Mouse (Mus musculus): ENCODE measurements around the gene Prpf31. TPM values are rescaled to one million over a fixed set of nuclear protein-coding genes. Genes with fewer than 3 reads are reported as not detected.
A peak's percentile ranks its signal among the peaks of the same experiment; 100 is the strongest.

Gene Prpf31
- total RNA-seq, 2 experiments from 2014 or later: 38.3 to 38.9 TPM

DNA sequence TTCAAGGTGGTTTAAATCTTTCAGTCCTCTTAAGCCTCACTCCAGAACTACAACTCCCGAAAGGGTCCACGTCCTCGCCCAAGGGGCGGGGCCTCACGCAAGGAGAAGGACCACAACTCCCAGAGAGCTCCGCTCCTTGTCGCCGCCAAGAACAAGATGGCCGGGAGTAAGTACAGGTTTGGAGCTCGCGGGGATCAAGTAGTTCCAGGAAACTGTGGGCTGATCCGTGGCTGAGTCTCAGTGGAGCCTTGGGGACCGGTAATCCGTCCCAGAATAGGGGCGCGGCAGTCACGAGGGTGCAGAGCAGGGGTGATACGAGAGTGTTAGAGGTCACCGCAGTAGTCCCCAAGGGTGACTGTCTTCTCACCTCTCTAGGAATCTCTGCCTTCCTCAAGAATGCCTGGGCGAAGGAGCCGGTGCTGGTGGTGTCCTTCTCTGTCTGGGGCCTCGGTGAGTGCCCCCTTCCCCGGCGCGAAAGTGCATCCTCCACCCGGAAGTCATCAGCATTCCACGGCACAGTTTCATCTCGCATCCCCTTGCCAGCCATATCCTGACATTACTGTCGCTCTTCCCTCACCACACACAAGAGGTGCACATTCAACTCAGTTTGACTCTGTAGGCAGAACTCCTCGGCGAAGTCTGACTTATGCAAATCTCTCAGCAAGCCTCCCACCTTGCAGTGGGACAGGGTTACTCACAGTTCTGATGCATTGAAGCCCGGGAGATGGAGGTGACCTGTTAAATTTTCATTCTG is 12.4 kb upstream of the Prpf31 start, which contains the start of gene Ndufa3:
Gene Ndufa3 (plus strand): TSS at position 132 of the 754 bp plus-strand sequence.
- peak; percentile 63 to 85 for DNase-seq (ENCODE audit: low spot score in 2 of 2)

DNA sequence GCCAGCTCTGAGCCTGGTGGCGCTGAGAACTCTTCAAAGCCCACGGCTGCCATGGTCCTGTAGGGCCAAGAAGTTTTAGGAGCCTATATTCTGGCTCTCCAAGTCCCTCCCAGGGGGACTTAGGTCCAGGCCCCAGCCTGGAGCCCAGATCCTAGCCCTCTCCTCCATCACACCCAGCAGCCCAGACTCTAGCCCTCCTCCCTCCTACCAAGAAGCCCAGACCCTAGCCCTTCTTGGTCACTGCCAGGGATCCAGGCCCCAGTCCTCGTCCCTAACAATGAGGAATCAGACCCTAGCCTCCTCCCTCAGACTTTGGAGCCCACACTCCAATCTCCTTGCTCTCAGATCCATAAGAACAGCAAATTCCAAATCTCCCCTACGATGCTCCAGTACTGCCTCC is 755 bp upstream of the Prpf31 start:
- DNase-seq (ENCODE audit: low spot score in 2 of 2): no peak

DNA sequence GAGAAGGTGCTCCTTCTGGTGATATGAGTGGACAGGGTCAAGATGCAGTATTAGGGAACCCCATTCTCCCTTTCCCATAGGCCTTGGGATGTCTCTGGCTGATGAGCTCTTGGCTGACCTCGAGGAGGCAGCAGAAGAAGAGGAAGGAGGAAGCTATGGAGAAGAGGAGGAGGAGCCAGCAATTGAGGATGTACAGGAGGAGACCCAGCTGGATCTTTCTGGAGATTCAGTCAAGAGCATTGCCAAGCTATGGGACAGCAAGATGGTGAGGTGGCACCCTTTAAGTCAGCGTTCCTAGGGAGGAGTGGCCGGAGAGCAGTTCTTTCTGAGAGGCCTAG is 662 bp downstream of the Prpf31 start:
- no peak for DNase-seq (ENCODE audit: low spot score in 2 of 2)

DNA sequence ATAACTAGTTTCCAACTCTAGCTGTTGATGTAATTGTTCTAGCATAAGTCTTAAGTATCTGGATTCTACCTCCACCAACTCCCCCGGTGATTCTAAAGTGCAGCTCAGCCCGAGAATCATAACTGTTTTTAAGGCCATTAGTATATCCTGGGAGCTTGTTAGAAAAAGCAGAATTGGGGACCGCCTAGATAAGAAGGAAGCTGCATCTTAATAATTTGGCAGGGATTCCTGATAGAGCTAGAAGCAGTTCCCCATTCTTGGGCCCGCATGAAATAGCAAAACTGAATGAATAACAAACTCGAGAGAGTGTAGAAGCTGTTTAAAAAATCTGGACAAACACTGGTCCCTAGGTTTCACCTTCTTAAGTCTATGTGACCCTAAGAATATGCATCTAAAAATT is 13.6 kb downstream of the Prpf31 start:
- DNase-seq (ENCODE audit: low spot score in 2 of 2): no peak

DNA sequence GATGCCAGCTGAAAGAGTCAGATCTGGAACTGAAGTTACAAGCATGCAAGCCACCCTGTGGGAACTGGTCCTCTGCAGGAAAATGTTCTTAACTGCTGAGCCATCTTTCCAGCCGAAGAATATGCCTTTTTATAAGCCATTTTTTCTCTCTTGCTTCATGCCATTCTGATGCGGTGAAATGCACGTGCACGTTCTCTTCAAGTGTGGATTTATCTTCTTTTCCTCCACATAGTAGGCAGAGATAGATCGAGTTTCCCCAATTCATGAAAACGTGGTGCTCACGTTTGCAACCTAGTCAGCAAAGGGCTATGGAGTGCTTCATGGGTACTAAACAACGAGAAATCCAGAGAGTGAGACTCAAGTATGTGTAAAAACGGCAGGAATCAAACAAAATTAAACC is 14.1 kb downstream of the Prpf31 start:
- DNase-seq (ENCODE audit: low spot score in 2 of 2): no peak

DNA sequence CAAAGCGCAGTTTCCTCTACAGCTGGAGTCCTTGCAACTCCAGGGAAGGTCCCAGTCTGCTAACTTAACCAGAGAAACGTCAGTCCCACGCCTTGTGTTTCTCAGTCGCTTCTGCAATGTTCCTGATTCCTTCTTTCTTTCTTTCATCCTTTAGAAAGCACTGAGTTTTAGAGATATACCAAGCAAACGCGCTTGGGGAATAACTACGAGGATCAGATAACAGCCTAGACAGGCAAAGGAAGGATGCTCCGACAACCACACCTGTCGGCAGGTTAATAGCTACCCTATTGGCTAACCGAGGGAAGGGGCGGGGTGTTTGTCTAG is 14.5 kb downstream of the Prpf31 start:
- DNase-seq (ENCODE audit: low spot score in 2 of 2): no peak

DNA sequence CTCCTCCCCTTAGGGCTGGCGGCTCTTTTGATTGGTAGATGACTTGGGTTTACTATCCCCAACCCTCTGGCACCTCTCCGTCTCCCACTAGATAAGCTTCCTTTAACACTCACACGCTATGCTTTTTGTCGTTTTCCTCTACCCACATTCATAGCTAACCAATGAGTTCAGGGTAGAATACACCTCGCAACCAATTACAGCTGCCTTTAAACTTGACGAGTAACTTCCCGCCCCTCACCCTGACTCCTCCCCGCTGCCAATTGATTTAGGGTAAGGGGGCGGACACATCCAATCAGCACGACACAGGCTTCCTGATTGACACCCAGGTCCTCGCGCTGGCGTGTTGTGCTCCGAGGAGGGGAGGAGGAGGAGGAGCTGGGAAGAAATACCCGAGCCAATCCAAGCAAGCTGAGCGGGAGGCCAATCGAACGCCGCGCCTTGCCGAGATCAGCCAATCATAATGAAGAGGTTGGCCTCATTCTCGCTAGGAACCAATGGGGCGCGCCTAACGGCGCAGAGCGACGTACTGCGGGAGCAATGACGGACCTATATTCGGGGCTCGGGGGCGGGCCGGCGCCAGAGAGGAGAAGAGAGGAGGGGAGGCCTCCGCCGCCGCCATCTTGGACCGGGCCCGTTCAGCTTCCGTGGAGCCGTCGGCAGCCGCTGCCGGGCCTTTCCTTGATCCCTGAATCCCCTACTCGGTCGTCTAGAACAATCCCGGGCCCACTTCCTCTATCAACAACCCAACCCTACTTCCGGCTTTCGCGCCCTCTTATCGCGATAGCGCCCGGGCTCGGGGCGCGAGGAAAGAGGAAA is 15.1 kb downstream of the Prpf31 start, which contains the start of gene Cnot3:
Gene Cnot3 (plus strand): TSS at position 597 of the 816 bp plus-strand sequence.
- peak; percentile 94 to 98 for DNase-seq (ENCODE audit: low spot score in 2 of 2)

DNA sequence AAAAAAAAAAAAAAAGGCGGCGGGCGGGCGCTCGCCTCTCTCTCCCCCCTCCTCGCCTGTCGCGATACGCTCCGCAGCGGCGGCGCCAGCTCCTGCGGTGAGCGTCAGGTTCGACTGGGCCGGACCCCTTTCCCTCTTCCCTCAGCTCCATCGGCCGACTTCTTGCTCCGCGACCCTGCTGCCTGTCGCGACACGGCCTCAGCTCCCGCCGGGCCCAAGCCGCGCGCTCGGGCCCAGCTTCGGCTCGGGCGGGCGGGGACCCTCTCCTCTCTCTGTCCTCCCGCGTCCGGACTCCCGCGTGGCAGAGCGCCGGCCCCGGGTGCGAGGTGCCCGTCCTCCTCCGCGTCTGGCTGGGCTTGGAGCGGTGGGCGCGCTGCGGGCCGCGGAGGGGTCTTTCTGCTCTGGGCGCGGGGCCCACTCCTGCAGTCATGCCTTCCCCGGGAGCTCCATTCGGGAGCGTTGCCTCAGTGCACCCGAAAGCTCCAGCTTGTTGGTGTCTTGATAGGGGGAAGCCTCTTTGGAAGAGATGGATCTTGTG is 15.8 kb downstream of the Prpf31 start:
- DNase-seq (ENCODE audit: low spot score in 2 of 2): no peak

DNA sequence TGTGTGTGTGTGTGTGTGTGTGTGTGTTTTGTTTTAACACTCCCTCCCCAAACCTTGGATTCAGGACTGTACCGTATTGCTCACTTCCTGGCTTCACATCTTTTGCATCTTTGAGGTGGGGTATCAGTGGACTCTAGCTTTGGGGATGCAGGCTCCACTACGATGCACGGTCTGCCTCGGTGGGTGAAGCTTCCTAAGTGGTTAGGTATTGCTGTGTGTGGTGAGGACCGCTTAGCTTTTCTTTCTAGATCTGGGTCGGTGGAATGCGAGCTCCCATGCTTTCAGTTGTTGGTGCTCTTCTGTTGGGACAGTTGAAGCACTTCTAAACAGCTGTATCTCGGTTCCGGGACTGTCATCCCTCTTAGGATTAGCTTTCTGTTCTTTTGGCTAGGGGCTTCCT is 16.4 kb downstream of the Prpf31 start:
- DNase-seq (ENCODE audit: low spot score in 2 of 2): no peak

DNA sequence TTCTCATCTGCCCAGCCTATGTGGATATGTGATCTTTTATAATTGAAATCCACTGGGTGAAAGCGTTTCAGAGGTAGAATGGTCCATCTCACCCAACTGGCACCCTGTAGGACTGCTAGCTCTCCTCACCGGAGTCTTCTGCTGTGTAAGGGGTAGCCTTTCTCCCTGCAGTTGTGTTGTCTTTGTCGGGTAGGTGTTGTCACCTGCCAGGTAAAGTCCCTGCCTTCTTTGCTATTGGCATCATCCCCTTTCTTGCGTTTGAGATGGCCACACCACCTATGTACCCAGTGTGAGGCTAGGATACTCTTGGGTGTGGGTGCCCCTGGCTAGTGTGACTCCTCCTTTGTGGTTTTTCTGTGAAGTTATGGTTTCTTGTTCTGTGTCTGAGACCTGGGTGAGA is 16.9 kb downstream of the Prpf31 start:
- no peak for DNase-seq (ENCODE audit: low spot score in 2 of 2)

DNA sequence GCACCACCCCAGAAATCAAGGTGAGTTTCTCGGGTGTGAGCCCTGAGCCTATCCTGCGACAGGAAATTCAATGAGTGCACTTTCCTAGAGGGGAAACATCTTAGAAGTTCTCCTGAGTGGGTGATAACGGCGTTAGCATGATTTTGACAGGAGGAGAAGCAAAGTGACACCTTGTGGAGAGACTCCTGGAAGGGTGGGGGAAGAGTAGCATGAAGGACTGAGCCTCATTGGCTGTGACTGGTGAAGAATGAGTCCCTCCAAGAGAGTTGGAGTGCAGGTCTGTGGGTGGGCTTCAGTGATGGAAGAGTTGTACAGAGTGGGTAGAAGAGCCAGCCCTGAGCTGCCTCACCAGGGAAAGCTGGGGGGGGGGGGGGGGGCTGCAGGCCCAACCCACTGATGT is 27.2 kb downstream of the Prpf31 start:
- no peak for DNase-seq (ENCODE audit: low spot score in 2 of 2)

DNA sequence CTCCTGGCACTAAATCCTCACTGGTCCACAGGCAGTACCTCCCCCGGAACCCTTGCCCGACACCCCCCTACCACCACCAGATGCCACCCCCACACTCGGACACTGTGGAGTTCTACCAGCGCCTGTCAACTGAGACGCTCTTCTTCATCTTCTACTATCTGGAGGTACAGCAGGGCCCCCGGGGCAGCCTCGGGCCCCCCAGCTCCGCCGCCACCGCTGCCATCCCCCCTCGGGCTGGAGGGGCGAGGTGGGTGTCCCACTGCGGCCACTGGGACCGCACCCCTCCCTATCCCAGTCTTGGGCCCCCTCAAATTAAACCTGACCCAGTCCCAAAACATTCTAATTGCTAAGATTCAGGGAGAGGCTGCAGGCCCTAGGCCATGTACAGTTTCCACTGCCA is 28.8 kb downstream of the Prpf31 start:
- DNase-seq (ENCODE audit: low spot score in 2 of 2): no peak

DNA sequence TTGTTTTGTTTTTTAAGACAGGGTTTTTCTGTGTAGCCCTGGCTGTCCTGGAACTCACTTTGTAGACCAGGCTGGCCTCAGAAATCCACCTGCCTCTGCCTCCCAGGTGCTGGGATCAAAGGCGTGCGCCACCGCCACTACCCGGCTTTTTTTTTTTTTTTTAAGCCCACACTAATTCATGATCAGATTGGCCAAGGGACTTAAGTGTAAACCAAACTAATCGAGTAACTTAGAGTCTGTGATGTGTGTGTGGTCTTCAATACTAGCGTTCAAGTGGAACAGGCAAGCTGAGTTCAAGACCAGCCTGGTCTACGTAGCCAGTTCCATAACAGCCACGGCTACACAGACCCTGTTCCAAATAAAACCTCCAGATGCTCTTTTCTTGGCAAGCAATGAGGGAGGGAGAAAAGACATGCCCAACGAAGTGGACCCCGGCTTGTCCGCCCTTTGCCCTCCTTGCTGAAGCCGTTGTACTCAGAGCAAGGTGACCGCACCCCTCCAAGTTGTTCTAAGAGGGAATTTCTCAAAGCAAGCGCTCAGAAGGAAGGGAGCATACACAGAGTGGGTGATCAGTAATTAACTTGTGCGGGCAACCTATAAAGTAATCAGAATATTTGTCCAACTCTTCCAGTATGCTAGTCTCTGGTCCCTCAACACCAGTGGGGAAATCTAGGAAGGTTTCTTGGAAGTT is 34.9 kb downstream of the Prpf31 start:
- no peak for DNase-seq (ENCODE audit: low spot score in 2 of 2)

DNA sequence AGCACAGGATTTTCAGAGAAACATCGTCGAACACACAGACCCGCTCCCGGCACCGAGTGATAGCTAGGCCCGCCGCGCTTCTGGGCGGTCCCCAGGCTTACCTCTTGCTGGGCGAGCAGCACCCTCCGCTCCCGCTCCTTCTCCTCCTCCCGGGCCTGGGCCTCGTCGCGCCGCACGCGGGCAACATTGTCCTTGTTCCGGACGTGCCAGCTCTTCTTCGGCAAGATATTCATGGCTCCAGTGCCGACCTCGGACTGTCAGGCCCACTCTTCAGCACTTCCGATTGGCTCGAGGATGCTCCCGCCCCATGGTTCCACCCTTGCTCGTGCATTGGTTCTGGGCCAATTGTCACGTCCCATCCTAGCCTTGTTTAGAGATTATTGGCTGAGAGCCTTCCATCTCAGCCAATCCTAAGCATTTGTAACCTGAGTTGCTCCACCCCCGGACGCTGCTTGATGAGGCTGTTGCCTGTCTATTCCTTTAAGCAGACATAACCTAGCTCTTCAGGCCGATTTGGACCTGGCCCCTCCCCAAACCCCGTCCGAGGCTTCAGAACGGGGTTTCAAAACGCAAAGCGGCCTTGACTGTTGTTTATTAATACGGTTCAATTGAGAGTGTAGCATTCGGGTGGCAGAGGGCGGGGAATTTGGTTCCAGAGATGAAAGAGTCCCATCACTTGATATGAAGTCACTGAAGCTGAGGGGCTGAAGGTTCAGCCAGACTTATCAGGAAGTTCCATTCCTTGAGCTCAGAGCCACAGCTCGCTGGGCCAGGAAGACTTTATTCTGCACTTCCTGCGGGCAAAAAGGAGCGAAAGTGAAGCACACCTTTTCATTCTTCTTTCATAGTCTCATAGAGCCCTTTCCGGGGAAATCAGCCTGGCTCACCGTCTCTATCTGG is 35.7 kb downstream of the Prpf31 start, which contains the start of gene Leng1:
Gene Leng1 (minus strand): TSS at position 626 of the 900 bp plus-strand sequence.
- peak; percentile 84 to 95 for DNase-seq (ENCODE audit: low spot score in 2 of 2)

DNA sequence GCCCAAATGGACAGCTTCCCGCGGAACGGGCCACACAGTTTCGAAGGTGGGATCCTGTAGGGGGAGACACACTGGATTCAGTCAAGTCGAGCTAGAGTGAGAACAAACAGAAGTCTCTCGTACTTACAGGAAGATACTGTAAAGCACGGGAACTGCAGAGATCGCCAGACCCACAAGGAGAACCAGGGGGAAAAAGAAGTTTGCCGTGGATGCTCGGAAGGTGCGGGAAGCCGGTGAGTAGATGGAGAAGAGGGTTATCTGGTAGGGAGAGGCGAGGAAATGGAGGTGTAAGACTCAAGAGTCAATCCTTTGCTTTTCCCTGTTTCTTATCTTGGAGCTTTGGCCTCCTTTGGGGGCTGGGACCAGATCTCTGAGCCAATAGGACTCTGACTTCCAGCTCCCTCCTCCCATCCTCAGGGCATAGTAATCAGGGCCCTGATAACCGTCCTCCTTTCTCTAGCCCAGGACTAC is 37.2 kb downstream of the Prpf31 start:
- no peak for DNase-seq (ENCODE audit: low spot score in 2 of 2)

DNA sequence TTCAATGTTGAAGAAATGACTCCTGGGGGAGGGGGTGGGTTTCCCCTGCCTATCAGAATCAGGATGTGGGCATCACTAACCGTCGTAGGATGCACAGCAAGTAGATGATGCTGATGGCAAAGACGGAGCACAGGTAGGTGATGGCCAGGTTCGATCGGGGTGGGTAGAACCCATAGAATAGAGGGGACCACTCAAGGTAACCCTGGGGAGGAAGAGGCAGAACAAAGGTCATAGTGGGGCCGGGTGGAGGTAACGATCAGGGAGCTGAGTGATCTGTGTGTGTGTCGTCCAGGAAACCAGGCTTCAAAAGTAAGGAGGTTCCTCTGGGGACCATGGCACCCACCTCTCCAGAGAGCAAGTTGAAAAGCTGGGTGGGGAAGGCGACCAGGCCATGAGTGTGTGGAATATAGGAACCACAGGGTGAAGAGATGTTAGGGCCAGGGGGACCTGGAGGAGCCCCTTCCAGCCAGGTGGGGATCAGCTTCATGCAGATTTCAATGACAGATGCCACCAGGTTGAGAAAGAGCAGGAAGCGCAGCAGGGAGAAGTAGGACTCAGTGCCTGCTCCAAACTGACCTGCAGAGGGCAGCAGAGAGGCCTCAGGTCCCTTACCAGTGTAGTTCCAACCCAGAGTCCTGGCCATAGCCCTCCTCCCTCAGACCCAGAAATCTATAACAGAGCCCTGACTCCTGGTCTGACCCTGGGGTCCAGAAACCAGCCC is 44.9 kb downstream of the Prpf31 start:
- DNase-seq (ENCODE audit: low spot score in 2 of 2): peak; percentile 60 to 82

DNA sequence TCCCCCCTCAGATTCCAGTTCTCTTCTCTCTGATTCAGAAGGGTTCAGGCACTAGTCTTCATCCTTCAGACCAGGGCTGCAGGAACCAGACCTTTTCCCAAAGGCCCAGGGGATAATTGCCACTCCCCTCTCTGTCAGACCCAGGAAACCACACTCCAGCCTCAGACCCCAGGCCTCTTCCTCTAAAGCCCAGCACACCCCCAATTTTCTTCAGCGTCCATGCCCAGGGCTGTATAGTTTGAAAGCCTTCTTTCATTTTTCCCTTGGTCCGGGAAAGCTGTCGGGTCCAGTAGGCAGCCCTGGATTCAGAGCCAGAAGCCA is 45.4 kb downstream of the Prpf31 start:
- DNase-seq (ENCODE audit: low spot score in 2 of 2): no peak

DNA sequence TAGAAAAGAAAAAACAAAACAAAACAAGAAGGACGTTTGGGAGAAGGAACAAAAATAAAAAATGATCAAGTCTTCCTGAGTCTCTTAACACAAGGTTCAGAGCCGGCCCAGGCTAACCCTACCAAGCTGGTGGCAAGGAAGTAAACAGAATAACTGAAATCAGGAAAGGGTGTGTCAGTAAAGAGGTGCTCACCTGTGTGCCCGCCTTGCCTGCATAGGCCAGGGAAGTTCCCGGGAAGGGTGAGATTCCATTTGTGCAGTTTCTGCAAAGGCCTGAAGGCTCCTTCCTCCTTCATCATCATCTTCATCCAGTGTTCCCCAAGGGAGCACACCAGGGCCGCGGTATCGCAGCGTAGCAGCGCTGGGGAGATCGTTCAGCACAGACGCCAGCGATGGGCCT is 46.6 kb downstream of the Prpf31 start:
- no peak for DNase-seq (ENCODE audit: low spot score in 2 of 2)

DNA sequence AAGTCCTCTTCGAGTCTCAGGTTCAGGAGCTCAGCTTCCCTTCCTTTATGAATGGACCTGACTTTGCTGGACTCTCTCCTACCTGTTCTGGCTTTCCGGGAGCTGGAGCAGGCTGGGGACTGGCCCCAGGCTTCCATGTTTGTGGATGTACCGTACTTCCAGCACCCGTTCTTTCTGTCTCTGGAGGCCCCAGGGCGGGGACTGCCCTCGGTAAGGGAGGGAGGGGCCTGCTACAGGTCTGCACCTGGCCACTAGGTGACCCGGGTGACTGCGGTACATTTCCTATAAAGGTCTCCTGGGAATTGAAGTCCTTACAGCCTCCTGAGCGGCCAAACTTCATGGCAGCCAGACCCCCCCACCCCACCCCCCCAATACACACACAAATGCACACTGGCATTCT is 47.6 kb downstream of the Prpf31 start, which contains the start of gene Tmc4:
Gene Tmc4 (minus strand): TSS at position 212 of the 400 bp plus-strand sequence.
- no peak for DNase-seq (ENCODE audit: low spot score in 2 of 2)

Measured in gastrocnemius, postnatal 4 days (tissue).